Mouse (Mus musculus) lung, postnatal 0 days (tissue): Measurements from ENCODE around the gene B4galnt2. TPM values are rescaled to one million over a fixed set of nuclear protein-coding genes. Genes with fewer than 3 reads are reported as not detected.

Source experiments
- ATAC-seq: fragments of 200-750 bp; cut with Nextera tagmentation; 2 replicates; pipeline ENCODE4 v1.8.0; 2017; ENCODE audit warnings: moderate library complexity
- DNase-seq: peaks from one replicate; pipeline ENCODE4 v3.0.0-alpha.2; 2016; ENCODE audit warnings: low spot score
- H3K27ac ChIP-seq: fragments of 300-500 bp; sonication (generic); 2 replicates; pipeline ENCODE4 v1.5.1; 2014; ENCODE audit warnings: antibody characterized with exemption, mild to moderate bottlenecking, low read length, mixed read lengths
- H3K27me3 ChIP-seq: fragments of 300-500 bp; sonication (generic); replicated peaks from 2 replicates; pipeline ENCODE4 v1.6.1; 2014; ENCODE audit warnings: low read length, mixed read lengths; ENCODE audit not compliant: insufficient read depth
- H3K36me3 ChIP-seq: fragments of 300-500 bp; sonication (generic); 2 replicates; pipeline ENCODE4 v1.6.1; 2014; ENCODE audit warnings: low read length, mixed read lengths; ENCODE audit not compliant: insufficient read depth
- H3K4me1 ChIP-seq: fragments of 300-500 bp; sonication (generic); 2 replicates; pipeline ENCODE4 v1.6.1; 2014; ENCODE audit warnings: antibody characterized with exemption, low read depth, low read length, mixed read lengths; ENCODE audit not compliant: insufficient read depth
- H3K4me2 ChIP-seq: fragments of 300-500 bp; sonication (generic); replicated peaks from 2 replicates; pipeline ENCODE4 v1.6.1; 2014; ENCODE audit warnings: low read depth, mild to moderate bottlenecking, low read length, moderate library complexity, mixed read lengths
- H3K4me3 ChIP-seq: fragments of 300-500 bp; sonication (generic); 2 replicates; pipeline ENCODE4 v1.5.1; 2014; ENCODE audit warnings: low read depth, low read length
- H3K9ac ChIP-seq: fragments of 300-500 bp; sonication (generic); replicated peaks from 2 replicates; pipeline ENCODE4 v1.6.1; 2014; ENCODE audit warnings: low read depth, mild to moderate bottlenecking
- H3K9me3 ChIP-seq: fragments of 300-500 bp; sonication (generic); 2 replicates; pipeline ENCODE4 v1.6.1; 2016; ENCODE audit warnings: low read length, mixed read lengths
- CTCF ChIP-seq: IDR thresholded peaks from 2 replicates; pipeline ENCODE4 v1.5.1; 2016; ENCODE audit warnings: antibody characterized with exemption, mild to moderate bottlenecking
- EP300 ChIP-seq: IDR thresholded peaks from 2 replicates; pipeline ENCODE4 v1.6.1; 2016; ENCODE audit warnings: antibody characterized with exemption, mild to moderate bottlenecking, control low read depth
- WGBS: fragments of 180-500 bp; shearing (Covaris S2); extraction: QIAGEN DNeasy Blood & Tissue Kit; methylation state at CpG from one replicate; pipeline ENCODE4 v1.1.7; 2014; 5-methylcytosine and 5-hydroxymethylcytosine counted together
- polyA plus RNA-seq: library from polyadenylated mRNA; unstranded; fragments of >200 nt; fragmentation: Nextera tagmentation; extraction: Ambion mirVana; gene quantifications from 2 replicates; pipeline ENCODE4 v1.2.1, GENCODE M21; 2015

B4galnt2 gene
- polyA plus RNA-seq, 1 experiment from 2014 or later: not detected

GRCm38 (mm10) chr11:95834742-95835710 lies 79.7 kb downstream of the B4galnt2 start:
- 17% methylated on average over 15 of the region's 15 CpGs for WGBS
- Histone ChIP-seq H3K27me3 (peaks cover 26% of the 10 kb centered on the region; the same call in 1 of the 2 replicates), H3K4me2 (peak overlapping the region; percentile 20; the same call in 1 of the 2 replicates), H3K4me1 (peaks cover 41% of the 10 kb centered on the region), H3K4me3 (no peak overlapping the region), H3K9ac (no peak overlapping the region), H3K27ac (peak overlapping the region; percentile 4; the same call in 1 of the 2 replicates), H3K9me3 (no peaks in the 10 kb centered on the region), H3K36me3 (no peaks in the 10 kb centered on the region)
- TF ChIP-seq EP300: peak; percentile 48; the same call in 1 of the 2 replicates
- peak; percentile 12; the same call in 1 of the 2 replicates for TF ChIP-seq CTCF
- peak; percentile 50 for DNase-seq
- ATAC-seq: peak; percentile 23

DNA sequence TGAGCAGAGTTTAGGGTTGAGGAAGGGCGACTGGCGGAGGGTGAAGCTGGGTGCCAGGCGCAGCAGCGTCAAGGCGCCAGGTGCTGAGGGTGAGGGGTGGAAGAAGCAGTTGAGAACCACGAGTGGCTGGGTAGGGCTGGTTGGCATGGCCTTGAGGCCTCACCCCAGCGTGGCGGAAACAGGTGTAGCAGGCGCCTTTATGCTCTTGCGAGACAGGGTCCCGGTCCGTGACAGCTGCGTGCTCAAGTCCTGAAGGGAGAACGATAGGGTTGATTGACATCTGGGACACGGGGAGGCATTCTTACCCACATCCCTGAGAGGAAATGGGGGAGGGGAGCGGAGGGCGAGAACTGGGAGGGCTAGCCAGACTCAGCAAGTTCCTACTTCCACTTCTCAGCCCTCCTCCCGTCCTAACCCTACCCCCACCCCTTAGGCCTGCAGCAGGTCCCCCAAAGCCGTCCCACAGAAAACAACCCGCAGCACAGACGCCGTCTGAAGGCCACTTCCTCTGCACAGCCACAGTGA lies 80.5 kb downstream of the B4galnt2 start:
- Histone ChIP-seq H3K27ac (peak overlapping the region; percentile 4; the same call in 1 of the 2 replicates), H3K4me1 (peaks cover 41% of the 10 kb centered on the region), H3K27me3 (peaks cover 34% of the 10 kb centered on the region), H3K9me3 (no peaks in the 10 kb centered on the region), H3K4me3 (no peak overlapping the region), H3K36me3 (no peaks in the 10 kb centered on the region), H3K9ac (no peak overlapping the region), H3K4me2 (peak overlapping the region; percentile 20)
- TF ChIP-seq CTCF: no peak
- TF ChIP-seq EP300: no peak
- 11% methylated on average over 21 of the region's 22 CpGs for WGBS
- ATAC-seq (peak; percentile 25), DNase-seq (peak; percentile 73)

DNA sequence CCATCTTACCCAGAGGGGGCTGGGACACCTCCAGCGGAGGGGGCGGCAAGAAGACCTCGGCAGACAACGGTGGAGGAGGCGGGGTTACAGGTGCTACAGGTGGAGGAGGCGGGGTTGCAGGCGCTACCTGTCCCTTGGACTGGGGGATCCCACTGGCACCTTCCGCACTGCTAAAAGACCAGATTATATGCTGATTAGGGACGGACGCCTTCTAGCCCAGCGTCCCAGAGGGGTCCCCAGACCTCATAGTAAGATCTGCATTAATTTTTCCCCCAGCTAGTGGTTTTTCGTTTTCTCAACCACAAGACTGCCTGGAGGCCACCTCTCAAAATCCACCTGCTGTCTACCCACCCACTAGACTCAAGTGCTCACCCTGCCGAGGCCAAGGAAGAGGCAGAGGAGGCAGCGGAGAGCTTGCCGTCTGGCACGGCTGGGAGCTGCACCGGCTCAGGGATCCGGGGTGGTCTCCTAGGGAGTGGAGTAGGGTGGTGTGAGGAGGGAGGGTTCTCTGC lies 81.0 kb downstream of the B4galnt2 start:
- ATAC-seq: no peak
- no peak overlapping the region for H3K4me3 ChIP-seq
- TF ChIP-seq CTCF (no peak), EP300 (no peak)
- H3K9me3 ChIP-seq: no peaks in the 10 kb centered on the region
- peaks cover 41% of the 10 kb centered on the region for H3K4me1 ChIP-seq
- no peaks in the 10 kb centered on the region for H3K36me3 ChIP-seq
- no peak overlapping the region for H3K27ac ChIP-seq
- peaks cover 39% of the 10 kb centered on the region for H3K27me3 ChIP-seq
- no peak for DNase-seq
- 28% methylated on average over 18 of the region's 18 CpGs for WGBS
- no peak overlapping the region for H3K9ac ChIP-seq
- peak overlapping the region; percentile 20 for H3K4me2 ChIP-seq

GRCm38 (mm10) chr11:95833006-95833570 lies 81.6 kb downstream of the B4galnt2 start:
- no peak for TF ChIP-seq CTCF
- TF ChIP-seq EP300: no peak
- Histone ChIP-seq H3K27me3 (peaks cover 43% of the 10 kb centered on the region), H3K36me3 (no peaks in the 10 kb centered on the region), H3K4me3 (no peak overlapping the region), H3K9me3 (no peaks in the 10 kb centered on the region), H3K4me1 (peaks cover 41% of the 10 kb centered on the region), H3K27ac (no peak overlapping the region), H3K4me2 (no peak overlapping the region), H3K9ac (no peak overlapping the region)
- no peak for DNase-seq
- 58% methylated on average over 8 of the region's 8 CpGs for WGBS
- no peak for ATAC-seq

- ATAC-seq (no peak), DNase-seq (no peak)
- H3K9me3 ChIP-seq: no peaks in the 10 kb centered on the region
- no peak overlapping the region for H3K27ac ChIP-seq
- H3K4me2 ChIP-seq: no peak overlapping the region
- no peak overlapping the region for H3K9ac ChIP-seq
- H3K4me1 ChIP-seq: peaks cover 41% of the 10 kb centered on the region
- no peaks in the 10 kb centered on the region for H3K36me3 ChIP-seq
- WGBS: 68% methylated on average over 18 of the region's 18 CpGs
- peaks cover 43% of the 10 kb centered on the region for H3K27me3 ChIP-seq
- H3K4me3 ChIP-seq: no peak overlapping the region
- TF ChIP-seq EP300: no peak
These were observed 82.3 kb downstream of the B4galnt2 start for GRCm38 (mm10) chr11:95832129-95833005.
